Mouse (Mus musculus): ENCODE data around the gene Gfod2. TPM values are rescaled to one million over a fixed set of nuclear protein-coding genes. Genes with fewer than 3 reads are reported as not detected.

The Gfod2 gene
- total RNA-seq, 2 experiments from 2014 or later, result 20.6 to 20.9 TPM

DNA sequence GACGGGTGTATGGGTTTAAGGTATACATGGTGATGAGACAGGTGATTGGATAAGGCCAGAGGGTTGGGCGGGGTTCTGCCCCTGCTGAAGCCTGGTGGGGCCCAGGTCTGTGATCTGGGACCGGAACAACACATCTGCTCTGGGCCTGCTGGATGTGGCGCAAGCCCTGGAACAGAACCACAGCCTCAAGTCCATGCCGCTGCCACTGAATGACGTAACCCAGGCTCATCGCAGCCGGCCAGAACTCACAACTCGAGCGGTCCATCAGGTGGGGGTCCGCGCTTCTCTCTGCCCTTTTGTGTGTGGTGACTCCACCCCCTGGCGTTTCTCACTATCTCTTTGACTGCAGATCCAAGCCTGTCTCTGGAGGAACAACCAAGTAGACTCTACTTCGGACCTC is 67.5 kb downstream of the Gfod2 start:
- DNase-seq (ENCODE audit: low spot score in 2 of 2), result no peak
- intact Hi-C loops (cut with DNase I), result loop anchor here (5.0 kb wide), 1 partner anchor 54 kb away; the partner anchor contains the start of genes Agrp and Ctcf

DNA sequence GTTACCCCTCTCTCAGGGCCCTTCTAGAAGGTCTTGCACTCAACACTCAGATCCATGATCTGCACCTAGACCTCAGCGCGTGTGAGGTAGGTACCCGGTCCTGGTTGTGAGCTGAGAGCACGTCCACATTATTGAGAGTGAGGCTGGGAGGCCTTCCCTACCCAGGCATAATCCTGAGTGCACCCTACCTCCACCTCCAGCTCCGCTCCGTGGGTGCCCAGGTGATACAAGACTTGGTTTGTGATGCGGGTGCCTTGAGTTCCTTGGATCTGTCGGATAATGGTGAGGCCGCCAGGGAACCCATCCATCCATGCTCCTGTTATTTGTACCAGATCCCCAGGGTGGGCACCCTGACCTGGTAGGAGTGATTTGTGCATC is 68.5 kb downstream of the Gfod2 start:
- intact Hi-C loops (cut with DNase I), result loop anchor here (5.0 kb wide), 1 partner anchor 53 kb away; the partner anchor contains the start of genes Agrp and Ctcf
- DNase-seq (ENCODE audit: low spot score in 2 of 2), result no peak

DNA sequence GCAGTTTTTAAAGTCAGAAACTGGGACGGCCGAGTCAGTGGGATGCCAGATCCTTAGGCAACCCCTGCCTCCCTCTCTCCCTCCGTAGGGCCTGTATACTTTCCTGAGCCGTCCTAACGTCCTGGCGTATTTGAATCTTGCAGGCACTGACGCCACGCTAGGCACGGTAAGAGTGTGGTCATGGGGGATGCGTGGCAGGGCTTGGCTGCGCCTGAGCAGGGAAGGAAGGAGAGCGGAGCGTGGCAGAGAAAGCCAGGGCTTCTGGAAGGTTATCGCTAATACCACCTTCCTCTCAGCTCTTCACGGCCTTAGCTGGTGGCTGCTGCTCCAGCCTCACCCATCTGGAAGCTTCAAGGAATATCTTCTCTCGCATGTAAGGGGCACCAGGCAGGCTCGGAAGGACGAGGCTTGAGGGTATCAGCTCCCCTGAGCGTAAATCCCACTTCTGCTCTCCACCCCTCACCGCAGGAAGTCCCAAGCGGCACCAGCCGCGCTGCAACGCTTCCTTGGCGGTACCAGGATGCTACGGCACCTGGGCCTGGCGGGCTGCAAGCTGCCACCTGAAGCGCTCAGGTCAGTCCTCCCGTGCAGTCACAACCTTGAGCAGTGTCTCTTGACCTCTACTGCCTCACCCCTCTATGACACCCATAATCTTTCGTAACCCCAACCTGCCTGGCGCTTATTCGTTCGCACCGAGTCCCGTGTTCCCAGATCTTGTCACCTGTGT is 69.0 kb downstream of the Gfod2 start:
- DNase-seq (ENCODE audit: low spot score in 2 of 2), result no peak
- intact Hi-C loops (cut with DNase I), result no loop called here

DNA sequence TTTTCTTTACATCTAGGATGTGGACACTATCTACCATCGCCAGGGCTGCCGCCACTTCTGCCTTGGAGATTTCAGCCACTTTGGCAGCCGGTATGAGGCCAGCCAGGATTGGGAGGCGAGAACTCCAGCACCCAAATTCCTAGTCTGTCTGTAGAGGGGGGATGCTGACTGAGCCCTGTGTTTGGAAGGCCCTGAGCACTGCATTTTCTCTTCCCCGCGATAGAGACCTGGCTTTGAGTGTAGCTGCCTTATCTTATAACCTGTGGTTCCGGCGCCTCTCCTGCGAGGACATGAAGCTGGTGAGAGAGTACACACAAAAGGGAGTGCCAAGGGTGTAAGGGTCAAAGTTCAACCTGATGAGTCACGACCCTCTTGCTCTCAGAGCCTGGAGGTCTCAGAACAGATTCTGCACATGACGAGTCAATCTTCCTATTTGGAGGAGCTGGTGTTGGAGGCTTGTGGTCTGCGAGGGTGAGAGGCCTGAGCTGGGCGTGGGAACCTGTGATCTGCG is 70.2 kb downstream of the Gfod2 start:
- intact Hi-C loops (cut with DNase I), result no loop called here
- DNase-seq (ENCODE audit: low spot score in 2 of 2), result no peak

DNA sequence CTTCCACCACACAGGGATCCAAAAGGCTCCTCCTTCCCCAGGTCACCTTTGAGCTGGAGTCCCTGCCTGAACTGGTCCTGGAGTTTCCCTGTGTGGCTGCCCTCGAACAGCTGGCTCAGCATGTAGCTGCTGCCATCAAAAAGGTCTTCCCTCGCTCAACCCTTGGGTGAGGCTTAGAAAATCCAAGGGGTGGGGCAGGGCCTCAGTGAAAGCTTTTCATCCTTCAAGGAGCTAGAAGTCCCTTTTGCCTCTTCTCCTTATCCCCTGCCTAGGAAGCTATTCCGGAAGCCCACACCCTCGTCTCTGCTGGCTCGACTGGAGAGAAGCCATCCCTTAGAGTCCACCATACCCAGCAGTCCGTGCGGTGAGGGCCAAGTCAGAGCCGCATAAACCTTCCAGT is 71.0 kb downstream of the Gfod2 start:
- DNase-seq (ENCODE audit: low spot score in 2 of 2), result no peak

DNA sequence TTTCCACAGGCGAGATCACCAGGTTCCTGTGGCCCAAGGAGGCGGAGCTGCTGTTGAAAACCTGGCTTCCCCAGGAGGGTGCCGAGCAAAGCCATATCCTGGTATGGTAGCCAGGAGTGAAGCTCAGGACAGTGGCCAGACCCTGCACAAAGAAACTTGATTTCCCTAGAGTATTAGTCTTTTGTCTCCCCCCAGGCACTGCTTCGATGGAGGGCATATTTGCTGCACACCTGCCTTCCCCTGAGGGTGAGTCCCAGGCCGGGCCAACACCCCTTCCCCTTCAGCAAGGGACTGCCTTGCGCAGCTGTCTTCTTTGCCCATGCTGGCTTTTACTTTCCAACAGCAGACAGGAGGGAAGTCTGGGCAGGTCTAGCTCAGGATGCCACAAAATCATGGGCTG is 71.9 kb downstream of the Gfod2 start:
- intact Hi-C loops (cut with DNase I), result no loop called here
- no peak for DNase-seq (ENCODE audit: low spot score in 2 of 2)

More for the DNA sequence above, 71.0 kb downstream of the Gfod2 start:
- intact Hi-C loops (cut with DNase I), result no loop called here

DNA sequence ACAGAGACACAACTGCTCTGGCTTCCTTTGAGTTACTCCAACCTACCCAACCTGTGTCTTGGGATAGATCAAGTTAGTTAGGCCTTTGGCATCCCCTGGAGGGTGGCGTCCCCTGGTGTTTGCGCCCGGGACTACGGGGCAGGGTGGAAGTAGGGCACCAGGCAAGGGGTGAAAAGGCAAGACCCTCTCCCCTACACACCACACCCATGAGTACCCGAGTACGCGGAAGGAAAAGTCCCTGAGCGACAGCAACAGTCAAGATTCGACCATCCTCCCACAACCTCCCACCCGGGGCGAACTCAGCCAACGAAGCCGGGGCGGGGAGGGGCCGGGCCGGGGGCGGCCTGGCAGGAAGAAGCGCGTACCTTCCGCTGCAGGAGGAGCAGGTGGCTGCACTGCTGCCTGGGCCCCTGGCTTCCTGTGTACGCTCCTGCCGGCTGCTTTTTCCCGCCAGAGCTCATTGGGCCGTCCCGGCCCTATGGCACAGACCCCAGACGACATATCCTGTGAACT is 72.6 kb downstream of the Gfod2 start, which contains the start of gene Carmil2:
Gene Carmil2, plus strand, starts transcription at position 479 of the 513 bp plus-strand sequence.
- intact Hi-C loops (cut with DNase I), result no loop called here
- no peak for DNase-seq (ENCODE audit: low spot score in 2 of 2)

DNA sequence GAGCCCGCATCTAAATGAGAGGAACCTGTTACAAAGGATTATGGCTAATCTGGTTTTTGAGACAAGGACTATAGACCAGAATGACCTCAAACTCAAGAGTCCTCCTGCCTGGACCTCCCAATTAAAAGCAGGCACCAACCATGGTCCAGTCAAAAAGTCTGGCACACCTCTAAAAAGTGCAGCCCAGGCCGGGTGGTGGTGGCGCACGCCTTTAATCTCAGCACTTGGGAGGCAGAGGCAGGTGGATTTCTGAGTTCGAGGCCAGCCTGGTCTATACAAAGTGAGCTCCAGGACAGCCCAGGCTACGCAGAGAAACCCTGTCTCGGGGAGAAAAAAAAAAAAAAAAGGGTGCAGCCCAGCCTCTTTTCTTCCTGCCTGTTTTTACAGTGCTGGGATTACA is 73.1 kb downstream of the Gfod2 start:
- intact Hi-C loops (cut with DNase I), result no loop called here
- DNase-seq (ENCODE audit: low spot score in 2 of 2), result no peak

DNA sequence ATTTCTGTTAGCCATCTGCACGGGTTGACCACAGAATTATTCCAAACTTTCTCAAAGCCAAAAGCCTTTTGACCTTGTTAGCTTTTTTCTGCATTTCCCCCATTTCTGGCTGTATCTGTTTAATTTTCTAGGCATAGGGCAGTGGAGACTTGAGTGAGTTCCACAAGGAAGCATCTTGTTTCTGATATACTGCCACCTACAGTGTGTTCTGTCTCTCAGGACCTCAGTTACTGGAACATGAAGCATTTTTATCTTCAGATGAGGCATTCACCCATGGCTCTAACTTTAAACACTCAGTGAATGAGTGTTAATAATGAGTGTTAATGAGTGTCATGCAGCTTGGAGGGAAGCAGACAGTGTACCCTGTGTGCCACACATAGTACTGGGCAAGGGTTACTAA is 80.6 kb downstream of the Gfod2 start:
- no peak for DNase-seq (ENCODE audit: low spot score in 2 of 2)
- intact Hi-C loops (cut with DNase I), result no loop called here

Other genes with a start within 250 kb of the Gfod2 start
- gene Hsd11b2, start 239.9 kb downstream of the Gfod2 start, total RNA-seq (2021), result not detected
- gene Atp6v0d1, start 192.6 kb downstream of the Gfod2 start, total RNA-seq (2021), result 100 to 1,000 TPM; 347 to 370 TPM
- 10 to 100 TPM; 81.0 to 81.3 TPM for gene Ripor1, start 153.4 kb downstream of the Gfod2 start, total RNA-seq (2021)
- 10 to 100 TPM; 57.5 to 58.9 TPM for gene Ctcf, start 122.1 kb downstream of the Gfod2 start, total RNA-seq (2021)
- under 1 TPM in 1 of 2 experiments, not detected in 1; 0.51 TPM for gene Agrp, start 121.3 kb downstream of the Gfod2 start, total RNA-seq (2021)
- 10 to 100 TPM; 55.4 to 56.2 TPM for gene Carmil2, start 72.4 kb downstream of the Gfod2 start, total RNA-seq (2021)
- 10 to 100 TPM; 46.1 to 47.9 TPM for gene Acd, start 57.6 kb downstream of the Gfod2 start, total RNA-seq (2021)
- gene Pard6a, start 57.5 kb downstream of the Gfod2 start, total RNA-seq (2021), result 10 to 100 TPM; 45.6 to 49.5 TPM
- under 1 TPM in 1 of 2 experiments, not detected in 1; 0.78 TPM for gene 4933405L10Rik, start 51.0 kb downstream of the Gfod2 start, total RNA-seq (2021)
- 10 to 100 TPM in 1 of 2 experiments, 1 to 10 TPM in 1; 10.0 to 12.3 TPM for gene Enkd1, start 50.5 kb downstream of the Gfod2 start, total RNA-seq (2021)
- 10 to 100 TPM; 24.6 to 26.4 TPM for gene Ranbp10, start 68.7 kb upstream of the Gfod2 start, total RNA-seq (2021)
- gene Tsnaxip1, start 69.1 kb upstream of the Gfod2 start, total RNA-seq (2021), result under 1 TPM in 1 of 2 experiments, not detected in 1; 0.18 TPM
- 10 to 100 TPM; 17.6 to 17.7 TPM for gene Cenpt, start 94.6 kb upstream of the Gfod2 start, total RNA-seq (2021)
- 10 to 100 TPM; 34.7 to 38.5 TPM for gene Thap11, start 96.5 kb upstream of the Gfod2 start, total RNA-seq (2021)
- 10 to 100 TPM; 33.4 to 35.9 TPM for gene Nutf2, start 101.9 kb upstream of the Gfod2 start, total RNA-seq (2021)
- gene Edc4, start 122.2 kb upstream of the Gfod2 start, total RNA-seq (2021), result 10 to 100 TPM; 59.8 to 62.1 TPM
- gene Nrn1l, start 134.9 kb upstream of the Gfod2 start, total RNA-seq (2021), result 1 to 10 TPM; 1.8 to 2.2 TPM
- 1 to 10 TPM; 7.4 to 7.5 TPM for gene Pskh1, start 141.8 kb upstream of the Gfod2 start, total RNA-seq (2021)
- gene Ctrl, start 175.2 kb upstream of the Gfod2 start, total RNA-seq (2021), result 1 to 10 TPM; 1.0 to 1.1 TPM
- 10 to 100 TPM; 80.7 TPM for gene Psmb10, start 179.8 kb upstream of the Gfod2 start, total RNA-seq (2021)
- gene Lcat, start 184.7 kb upstream of the Gfod2 start, total RNA-seq (2021), result 10 to 100 TPM; 20.0 to 21.9 TPM
- gene Slc12a4, start 207.4 kb upstream of the Gfod2 start, total RNA-seq (2021), result 10 to 100 TPM; 19.2 to 21.3 TPM
- gene Dpep3, start 220.8 kb upstream of the Gfod2 start, total RNA-seq (2021), result not detected
- gene Dus2, start 232.7 kb upstream of the Gfod2 start, total RNA-seq (2021), result 10 to 100 TPM; 15.9 to 18.2 TPM
- gene Dpep2nb, start 247.3 kb upstream of the Gfod2 start, total RNA-seq (2021), result not detected

All from left cerebral cortex, postnatal 14 days (tissue).